Mouse (Mus musculus) adrenal gland, adult 8-10 months (tissue): Measurements from ENCODE around the gene Sgsm1. TPM values are rescaled to one million over a fixed set of nuclear protein-coding genes. Genes with fewer than 3 reads are reported as not detected.
A peak's percentile ranks its signal among the peaks of the same experiment; 100 is the strongest.

Experiments used
- DNase-seq: peaks from one replicate; pipeline ENCODE4 v3.0.0; 2022
- total RNA-seq, 4 experiments: library from RNA; stranded (reverse); gene quantifications; 2 replicates each; pipeline ENCODE4 v1.2.4; 2022

The Sgsm1 gene
- total RNA-seq, 4 experiments from 2014 or later: 14.8 to 23.5 (median 18.8) TPM

DNA sequence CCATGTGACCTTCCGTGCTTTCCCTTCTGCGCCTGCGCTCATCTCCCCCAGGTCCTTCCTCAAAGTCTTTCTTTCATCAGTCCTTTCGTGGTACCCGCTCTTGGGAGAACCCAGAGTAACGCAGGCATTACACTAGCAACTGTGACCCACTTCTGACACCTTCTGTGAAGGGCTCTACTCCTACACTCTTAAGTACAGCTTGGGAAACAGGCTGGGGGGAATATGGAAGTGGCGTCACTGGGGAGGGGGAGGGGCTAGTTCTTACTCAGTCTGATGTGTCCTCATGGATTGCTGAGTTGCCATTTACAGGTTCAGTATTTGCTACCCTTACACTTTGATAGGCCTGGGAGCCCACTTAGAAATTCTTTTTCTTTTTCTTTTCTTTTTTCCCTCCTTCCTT is 29.0 kb downstream of the Sgsm1 start:
- no peak for DNase-seq

GRCm38 (mm10) chr5:113280138-113280856 is 30.3 kb downstream of the Sgsm1 start:
- no peak for DNase-seq

- DNase-seq: no peak
Measured at GRCm38 (mm10) chr5:113275839-113276238, 34.7 kb downstream of the Sgsm1 start.

- DNase-seq: no peak
Measured at GRCm38 (mm10) chr5:113271207-113271811, 39.3 kb downstream of the Sgsm1 start.

DNA sequence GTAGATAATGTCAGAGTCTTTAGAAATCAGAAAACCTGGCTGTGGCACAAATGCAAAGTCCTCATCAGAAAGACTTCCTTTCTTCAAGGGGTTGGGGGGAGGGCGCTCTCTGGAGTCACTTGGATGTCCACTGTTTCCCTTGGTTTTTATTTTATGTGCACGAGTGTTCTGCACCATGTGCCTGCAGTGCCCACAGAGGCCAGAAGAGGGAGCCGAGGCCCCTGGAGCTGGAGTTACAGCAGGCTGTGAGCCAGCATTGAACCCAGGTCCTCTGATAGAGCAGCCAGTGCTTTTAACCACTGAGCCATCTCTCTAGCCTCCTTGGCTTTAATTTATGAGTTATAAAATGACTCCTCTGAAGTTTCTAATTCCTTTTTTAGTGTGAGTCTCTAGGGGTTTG is 40.5 kb downstream of the Sgsm1 start:
- DNase-seq: no peak

- DNase-seq: no peak
Measured at GRCm38 (mm10) chr5:113268246-113268645, 42.3 kb downstream of the Sgsm1 start.

DNA sequence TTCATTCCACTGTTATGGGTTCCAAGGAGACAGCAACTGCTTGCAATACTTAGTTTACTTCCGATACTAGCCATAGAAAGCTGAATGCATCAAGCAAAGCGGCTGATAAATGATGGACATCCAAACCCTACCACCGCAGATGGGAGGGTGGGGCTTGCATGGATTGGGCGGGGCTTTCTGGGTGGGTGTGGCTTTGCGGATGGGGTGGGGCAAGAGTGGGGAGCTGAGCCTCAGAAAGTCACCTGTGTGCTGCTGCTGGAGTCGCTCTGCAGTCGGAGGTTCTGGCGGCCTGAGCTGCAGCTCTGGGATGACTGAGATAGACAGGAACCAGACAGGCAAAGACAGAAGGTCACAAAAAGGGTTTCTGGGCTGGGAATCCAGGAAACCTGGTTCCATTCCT is 44.9 kb downstream of the Sgsm1 start:
- DNase-seq: no peak

DNA sequence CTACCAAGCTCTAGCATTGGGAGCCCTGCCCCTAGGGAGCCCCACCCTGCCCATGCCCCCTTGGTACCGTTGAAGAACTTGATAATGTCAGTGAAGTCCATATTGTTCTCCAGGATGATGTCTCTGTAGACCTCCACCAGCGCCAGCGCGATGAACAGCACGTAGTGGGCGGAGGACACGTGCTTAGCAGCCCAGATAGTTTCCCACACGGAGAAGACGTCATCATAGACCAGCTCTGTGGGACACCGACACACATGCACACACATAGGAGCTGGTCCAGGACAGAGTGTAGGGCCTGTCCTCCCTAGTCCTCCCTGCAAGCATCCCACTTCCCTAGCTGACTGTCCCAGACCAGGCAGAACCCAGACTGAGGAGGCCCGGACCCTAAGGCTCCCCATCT is 59.8 kb downstream of the Sgsm1 start:
- no peak for DNase-seq

DNA sequence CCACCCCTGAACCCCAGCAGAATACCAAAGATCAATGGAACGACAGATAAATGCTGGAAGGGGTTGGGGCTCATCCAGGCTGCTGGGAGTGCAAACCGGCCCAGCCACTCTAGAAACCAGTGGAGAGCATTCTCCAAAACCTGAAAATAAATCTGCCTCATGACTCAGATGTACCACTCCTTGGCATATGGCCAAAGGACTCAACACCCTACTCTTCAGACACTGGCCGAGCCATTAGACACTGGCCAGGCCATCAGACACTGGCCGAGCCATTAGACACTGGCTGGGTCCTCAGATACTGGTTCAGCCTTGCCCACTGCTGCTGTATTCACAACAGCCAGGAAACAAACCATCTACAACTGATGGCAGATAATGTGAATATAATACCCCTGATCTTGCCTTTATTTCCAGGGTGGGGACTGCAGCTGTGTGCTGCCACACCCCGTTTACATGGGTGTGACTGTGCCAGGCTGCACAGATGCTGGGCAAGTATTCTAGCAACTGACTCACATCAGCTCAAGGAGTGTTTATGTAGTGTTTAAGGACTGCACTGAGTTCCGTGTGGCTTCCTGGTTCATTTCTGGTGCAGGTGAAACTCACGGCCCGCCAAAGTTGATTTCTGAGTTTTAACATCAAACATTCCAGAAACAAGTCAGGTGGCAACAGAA is 61.2 kb downstream of the Sgsm1 start:
- DNase-seq: no peak

DNA sequence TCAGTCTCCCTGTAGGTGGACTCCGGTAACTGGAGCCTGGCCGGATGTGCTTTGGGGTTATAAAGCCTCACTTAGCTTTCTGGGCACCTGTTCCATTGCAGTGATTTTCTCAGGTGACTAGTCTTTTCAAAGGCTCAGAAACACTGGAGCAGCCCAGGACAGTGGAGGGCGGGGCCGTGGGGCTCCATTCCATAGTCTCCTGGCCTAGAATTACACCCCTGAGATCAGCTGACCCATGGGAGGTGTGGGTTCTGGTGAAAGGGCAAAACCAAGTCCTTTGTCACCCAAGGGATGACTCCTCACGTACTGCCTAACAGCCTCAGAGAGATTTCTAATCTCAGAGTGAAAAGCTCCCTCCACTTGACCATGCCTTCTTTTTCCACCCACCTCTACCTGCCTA is 80.4 kb downstream of the Sgsm1 start:
- no peak for DNase-seq

GRCm38 (mm10) chr5:113226632-113227102 is 83.9 kb downstream of the Sgsm1 start, which contains the start of gene Tmem211:
TSS of gene Tmem211 (plus strand) at chr5:113226909.
- peak; percentile 56 for DNase-seq

- no peak for DNase-seq
Measured at GRCm38 (mm10) chr5:113225686-113226435, 84.7 kb downstream of the Sgsm1 start.

- no peak for DNase-seq
Measured at GRCm38 (mm10) chr5:113225271-113225670, 85.3 kb downstream of the Sgsm1 start.

GRCm38 (mm10) chr5:113223888-113224287 is 86.7 kb downstream of the Sgsm1 start:
- DNase-seq: no peak

- DNase-seq: no peak
Measured at GRCm38 (mm10) chr5:113221147-113221865, 89.3 kb downstream of the Sgsm1 start, which contains the start of gene 2900026A02Rik. TSS of gene 2900026A02Rik (minus strand) at chr5:113221236.

GRCm38 (mm10) chr5:113220383-113221146 is 90.0 kb downstream of the Sgsm1 start:
- no peak for DNase-seq

GRCm38 (mm10) chr5:113219876-113220275 is 90.7 kb downstream of the Sgsm1 start:
- DNase-seq: no peak

GRCm38 (mm10) chr5:113219450-113219849 is 91.1 kb downstream of the Sgsm1 start:
- no peak for DNase-seq

DNA sequence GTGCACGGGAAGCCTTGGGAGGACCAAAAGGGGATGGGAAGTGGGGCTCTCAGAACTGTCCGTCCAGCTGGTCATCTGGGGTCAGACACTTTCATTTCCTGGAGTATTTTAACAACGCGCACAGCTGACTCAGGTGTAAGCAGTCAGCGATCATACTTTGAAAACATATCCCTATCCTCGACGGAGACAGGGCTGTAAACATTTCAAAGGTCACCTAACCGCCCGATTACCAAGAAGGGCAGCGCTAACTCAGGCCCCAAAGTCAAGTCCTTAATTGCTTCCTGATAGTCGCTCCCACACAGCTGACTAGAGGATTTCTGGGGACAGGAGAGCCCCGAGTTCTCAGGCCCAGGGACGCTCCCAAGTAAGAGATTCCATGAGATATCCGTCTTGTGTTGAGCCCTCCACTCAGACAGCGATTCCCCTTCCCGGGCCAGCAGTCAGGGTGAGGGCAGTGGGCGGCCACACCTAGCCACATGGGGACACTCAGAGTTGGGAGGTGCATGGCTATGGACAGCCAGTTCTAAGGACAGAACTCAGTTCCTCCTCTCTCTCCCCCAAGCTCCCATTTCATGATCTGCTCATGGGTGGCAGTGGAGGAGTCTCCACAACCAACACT is 91.9 kb downstream of the Sgsm1 start:
- DNase-seq: no peak

- DNase-seq: no peak
Measured at GRCm38 (mm10) chr5:113217076-113217475, 93.5 kb downstream of the Sgsm1 start.
